Mouse (Mus musculus) intestine, embryonic 14.5 days (tissue): ENCODE results near the gene Olfr262. TPM values are rescaled to one million over a fixed set of nuclear protein-coding genes. Genes with fewer than 3 reads are reported as not detected.
"Not testable (repeated sequence)": the region's sequence is repeated elsewhere in the genome, so short reads cannot be mapped to it uniquely, and the experiment has no call there.

ENCODE experiments used
- ATAC-seq: fragments of 200-750 bp; cut with Nextera tagmentation; replicated peaks from 2 replicates; pipeline ENCODE4 v1.8.0; 2017; ENCODE audit warnings: low read depth, moderate number of reproducible peaks, moderate TSS enrichment, moderate library complexity; ENCODE audit not compliant: low FRiP score, low TSS enrichment
- DNase-seq: peaks from one replicate; pipeline ENCODE4 v3.0.0-alpha.2; 2018; ENCODE audit warnings: low spot score
- H3K27ac ChIP-seq: fragments of 300-500 bp; sonication (generic); 2 replicates; pipeline ENCODE4 v1.5.1; 2014; ENCODE audit warnings: low read depth, mild to moderate bottlenecking, control low read depth
- H3K27me3 ChIP-seq: fragments of 300-500 bp; sonication (generic); replicated peaks from 2 replicates; pipeline ENCODE4 v1.6.1; 2014; ENCODE audit warnings: low read length, control low read depth; ENCODE audit not compliant: control insufficient read depth, insufficient read depth
- H3K36me3 ChIP-seq: fragments of 300-500 bp; sonication (generic); 2 replicates; pipeline ENCODE4 v1.6.1; 2014; ENCODE audit warnings: low read length, control low read depth; ENCODE audit not compliant: control insufficient read depth, insufficient read depth
- H3K4me1 ChIP-seq: fragments of 300-500 bp; sonication (generic); replicated peaks from 2 replicates; pipeline ENCODE4 v1.6.1; 2014; ENCODE audit warnings: low read length, control low read depth, mixed read lengths; ENCODE audit not compliant: control insufficient read depth, insufficient read depth
- H3K4me2 ChIP-seq: fragments of 300-500 bp; sonication (generic); 2 replicates; pipeline ENCODE4 v1.6.1; 2014; ENCODE audit warnings: low read length
- H3K4me3 ChIP-seq: fragments of 300-500 bp; sonication (generic); 2 replicates; pipeline ENCODE4 v1.5.1; 2014; ENCODE audit warnings: low read depth, low read length, control low read depth, mixed read lengths
- H3K9ac ChIP-seq: fragments of 300-500 bp; sonication (generic); 2 replicates; pipeline ENCODE4 v1.6.1; 2014; ENCODE audit warnings: mild to moderate bottlenecking, low read length
- H3K9me3 ChIP-seq: fragments of 300-500 bp; sonication (generic); 2 replicates; pipeline ENCODE4 v1.6.1; 2016; ENCODE audit warnings: low read length, control low read depth; ENCODE audit not compliant: control insufficient read depth
- WGBS: fragments of 180-500 bp; shearing (Covaris S2); extraction: QIAGEN DNeasy Blood & Tissue Kit; methylation state at CpG from one replicate; pipeline ENCODE4 v1.1.7; 2014; 5-methylcytosine and 5-hydroxymethylcytosine counted together
- polyA plus RNA-seq: library from polyadenylated mRNA; unstranded; fragments of >200 nt; fragmentation: Nextera tagmentation; extraction: Ambion mirVana; gene quantifications from 2 replicates; pipeline ENCODE4 v1.2.1, GENCODE M21; 2014

The Olfr262 gene
- not detected in 2 replicates for polyA plus RNA-seq

DNA sequence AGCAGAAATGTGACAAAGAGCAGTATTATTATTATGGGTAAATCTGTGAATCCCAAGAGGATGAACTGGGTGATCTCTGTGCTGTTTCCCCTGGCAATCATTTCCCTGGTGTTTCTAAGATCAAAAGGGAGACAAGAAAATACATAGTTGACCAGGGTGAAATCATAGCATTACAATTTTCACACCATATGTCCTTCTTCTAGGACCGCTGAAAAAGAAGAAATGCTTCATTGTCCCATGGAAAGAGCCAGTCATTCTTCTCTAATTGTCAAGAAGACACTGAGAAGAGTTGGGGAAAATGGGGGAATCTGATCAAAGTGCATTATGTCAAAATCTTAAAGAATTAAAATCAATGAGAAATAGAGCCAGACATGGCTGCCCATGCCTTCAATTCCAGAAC is at the start of gene Olfr262:
Gene Olfr262, minus strand, starts transcription at position 101 of the 400 bp plus-strand sequence.
- H3K4me2 ChIP-seq, result no peak within 1 kb of the TSS
- H3K27me3 ChIP-seq, result no peaks in the 10 kb centered on the region
- no peaks in the 10 kb centered on the region for H3K36me3 ChIP-seq
- no peak within 1 kb of the TSS for H3K4me3 ChIP-seq
- H3K9me3 ChIP-seq, result no peaks in the 10 kb centered on the region
- ATAC-seq (no peak), DNase-seq (no peak)
- H3K9ac ChIP-seq, result no peak within 1 kb of the TSS
- H3K4me1 ChIP-seq, result no peaks in the 10 kb centered on the region
- 83% methylated on average over 1 of the region's 1 CpGs for WGBS
- no peak within 1 kb of the TSS for H3K27ac ChIP-seq

DNA sequence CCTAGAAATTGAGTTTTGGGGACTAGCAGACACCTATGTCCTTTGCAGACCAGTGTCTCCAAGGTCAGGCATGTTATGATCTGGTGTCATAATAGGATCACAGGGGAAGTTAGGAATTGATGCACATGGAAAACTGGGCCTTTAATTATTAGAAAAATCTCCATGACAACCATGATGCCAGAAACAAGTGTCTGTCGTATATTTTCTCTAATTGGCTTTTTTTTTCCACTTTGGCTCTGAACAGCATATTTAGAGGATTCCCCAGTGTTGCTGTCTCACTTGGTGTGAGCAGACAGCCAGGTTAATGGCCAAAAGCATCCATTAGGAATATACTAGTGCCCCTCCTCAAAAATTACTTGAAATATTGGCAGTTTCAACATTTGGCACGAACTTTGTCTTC is 38.1 kb upstream of the Olfr262 start, which contains the start of gene Olfr1434:
Gene Olfr1434, plus strand, starts transcription at position 301 of the 400 bp plus-strand sequence.
- 72% methylated on average over 2 of the region's 2 CpGs for WGBS
- Histone ChIP-seq H3K9ac (no peak within 1 kb of the TSS), H3K27ac (no peak within 1 kb of the TSS), H3K9me3 (no peaks in the 10 kb centered on the region), H3K4me2 (no peak within 1 kb of the TSS), H3K27me3 (no peaks in the 10 kb centered on the region), H3K36me3 (no peaks in the 10 kb centered on the region), H3K4me1 (no peaks in the 10 kb centered on the region), H3K4me3 (no peak within 1 kb of the TSS)
- no peak for ATAC-seq
- no peak for DNase-seq

DNA sequence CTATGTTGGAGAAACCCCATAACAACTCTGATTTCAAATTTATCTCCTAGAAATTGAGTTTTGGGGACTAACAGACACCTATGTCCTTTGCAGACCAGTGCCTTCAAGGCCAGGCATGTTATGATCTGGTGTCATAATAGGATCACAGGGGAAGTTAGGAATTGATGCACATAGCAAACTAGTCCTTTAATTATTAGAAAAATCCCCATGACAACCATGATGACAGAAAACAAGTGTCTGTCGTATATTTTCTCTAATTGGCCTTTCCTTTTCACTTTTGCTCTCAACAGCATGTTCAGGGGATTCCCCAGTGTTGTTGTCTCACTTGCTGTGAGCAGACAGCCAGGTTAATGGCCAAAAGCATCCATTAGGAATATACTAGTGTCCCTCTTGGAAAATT is 19.3 kb upstream of the Olfr262 start, which contains the start of gene Olfr235:
Gene Olfr235, plus strand, starts transcription at position 301 of the 400 bp plus-strand sequence.
- H3K4me3 ChIP-seq, result no peak within 1 kb of the TSS
- no peaks in the 10 kb centered on the region for H3K9me3 ChIP-seq
- ATAC-seq (no peak), DNase-seq (no peak)
- no peaks in the 10 kb centered on the region for H3K36me3 ChIP-seq
- H3K4me1 ChIP-seq, result no peaks in the 10 kb centered on the region
- no peaks in the 10 kb centered on the region for H3K27me3 ChIP-seq
- WGBS, result 51% methylated on average over 1 of the region's 1 CpGs
- no peak within 1 kb of the TSS for H3K9ac ChIP-seq
- H3K27ac ChIP-seq, result no peak within 1 kb of the TSS
- no peak within 1 kb of the TSS for H3K4me2 ChIP-seq

DNA sequence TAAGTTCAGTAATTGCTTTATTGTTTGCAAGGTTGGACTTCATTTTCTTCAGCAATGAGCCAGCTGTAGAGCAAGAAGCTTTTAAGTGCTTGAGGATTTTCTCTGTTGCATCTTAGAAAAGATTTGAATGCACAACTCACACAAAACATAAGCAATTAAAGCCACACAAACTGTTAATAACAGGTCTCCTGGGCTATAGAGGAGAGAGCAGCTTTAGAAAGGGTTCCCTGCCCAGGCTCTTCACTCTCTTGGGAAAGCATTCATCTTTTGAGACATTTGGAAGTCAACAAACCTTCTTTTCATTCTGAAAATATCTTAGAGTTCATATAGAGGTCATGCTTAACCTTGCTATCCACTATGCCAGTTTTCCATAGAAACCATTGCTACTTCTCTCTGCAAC is 9.0 kb downstream of the Olfr262 start, which contains the start of gene Olfr1432:
Gene Olfr1432, minus strand, starts transcription at position 101 of the 400 bp plus-strand sequence.
- H3K4me2 ChIP-seq, H3K4me1 ChIP-seq, ATAC-seq, H3K36me3 ChIP-seq, H3K4me3 ChIP-seq, H3K27me3 ChIP-seq, H3K9me3 ChIP-seq, DNase-seq, H3K27ac ChIP-seq, H3K9ac ChIP-seq: not testable (repeated sequence)

DNA sequence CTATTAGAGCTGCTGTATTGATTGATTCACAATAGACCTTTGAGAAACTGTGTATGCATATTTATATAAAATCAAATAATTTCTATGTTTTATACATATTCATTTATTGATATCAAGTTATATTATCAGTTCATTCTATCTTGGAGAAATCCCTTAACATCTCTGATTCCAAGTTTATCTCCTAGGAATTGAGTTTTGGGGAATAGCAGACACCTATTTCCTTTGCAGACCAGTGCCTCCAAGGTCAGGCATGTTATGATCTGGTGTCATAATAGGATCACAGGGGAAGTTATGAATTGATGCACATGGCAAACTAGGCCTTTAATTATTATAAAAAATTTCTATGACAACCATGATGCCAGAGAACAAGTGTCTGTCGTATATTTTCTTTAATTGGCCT is 41.1 kb downstream of the Olfr262 start, which contains the start of gene Olfr1431:
Gene Olfr1431, plus strand, starts transcription at position 301 of the 400 bp plus-strand sequence.
- no peaks in the 10 kb centered on the region for H3K36me3 ChIP-seq
- H3K27me3 ChIP-seq, result no peaks in the 10 kb centered on the region
- no peak within 1 kb of the TSS for H3K27ac ChIP-seq
- no peaks in the 10 kb centered on the region for H3K9me3 ChIP-seq
- ATAC-seq (no peak), DNase-seq (no peak)
- no peaks in the 10 kb centered on the region for H3K4me1 ChIP-seq
- 58% methylated on average over 1 of the region's 1 CpGs for WGBS
- no peak within 1 kb of the TSS for H3K4me2 ChIP-seq
- H3K4me3 ChIP-seq, result no peak within 1 kb of the TSS
- no peak within 1 kb of the TSS for H3K9ac ChIP-seq

GRCm38 (mm10) chr19:12199076-12199475 is 42.4 kb downstream of the Olfr262 start:
- H3K36me3 ChIP-seq, DNase-seq, H3K4me1 ChIP-seq, H3K9ac ChIP-seq, ATAC-seq, H3K4me2 ChIP-seq, H3K27ac ChIP-seq, H3K27me3 ChIP-seq, H3K9me3 ChIP-seq, H3K4me3 ChIP-seq: not testable (repeated sequence)
- 77% methylated on average over 4 of the region's 4 CpGs for WGBS

Other genes with a start within 250 kb of the Olfr262 start
- gene Olfr1423, start 200.3 kb downstream of the Olfr262 start, polyA plus RNA-seq, result not detected in 2 replicates
- 0.12 TPM in 1 of 2 replicates, not detected in the other for gene Olfr1424, start 179.0 kb downstream of the Olfr262 start, polyA plus RNA-seq
- not detected in 2 replicates for gene Olfr1425, start 163.9 kb downstream of the Olfr262 start, polyA plus RNA-seq
- gene Olfr1426, start 149.6 kb downstream of the Olfr262 start, polyA plus RNA-seq, result not detected in 2 replicates
- gene Olfr1427, start 138.3 kb downstream of the Olfr262 start, polyA plus RNA-seq, result not detected in 2 replicates
- gene Olfr1428, start 125.8 kb downstream of the Olfr262 start, polyA plus RNA-seq, result not detected in 2 replicates
- not detected in 2 replicates for gene Olfr76, start 118.5 kb downstream of the Olfr262 start, polyA plus RNA-seq
- gene Olfr1555-ps1, start 71.5 kb downstream of the Olfr262 start, polyA plus RNA-seq, result not detected in 2 replicates
- gene Olfr1431, start 41.0 kb downstream of the Olfr262 start, polyA plus RNA-seq, result not detected in 2 replicates
- gene Olfr1432, start 9.1 kb downstream of the Olfr262 start, polyA plus RNA-seq, result 0.35 TPM in 1 of 2 replicates, not detected in the other
- gene Olfr235, start 19.4 kb upstream of the Olfr262 start, polyA plus RNA-seq, result not detected in 2 replicates
- gene Olfr1434, start 38.2 kb upstream of the Olfr262 start, polyA plus RNA-seq, result not detected in 2 replicates
- not detected in 2 replicates for gene Olfr1436, start 57.5 kb upstream of the Olfr262 start, polyA plus RNA-seq
- not detected in 2 replicates for gene Olfr1437, start 83.4 kb upstream of the Olfr262 start, polyA plus RNA-seq
- not detected in 2 replicates for gene Olfr1438-ps1, start 94.3 kb upstream of the Olfr262 start, polyA plus RNA-seq
- not detected in 2 replicates for gene Olfr1440, start 145.6 kb upstream of the Olfr262 start, polyA plus RNA-seq
- gene Olfr1441, start 175.8 kb upstream of the Olfr262 start, polyA plus RNA-seq, result not detected in 2 replicates
- gene Pfpl, start 186.2 kb upstream of the Olfr262 start, polyA plus RNA-seq, result not detected in 2 replicates
- 0.97 and 1.1 TPM in 2 replicates for gene Mpeg1, start 219.1 kb upstream of the Olfr262 start, polyA plus RNA-seq